Comparison of ENCODE assay signal across 16 mouse cellular contexts in the genomic region with DNA sequence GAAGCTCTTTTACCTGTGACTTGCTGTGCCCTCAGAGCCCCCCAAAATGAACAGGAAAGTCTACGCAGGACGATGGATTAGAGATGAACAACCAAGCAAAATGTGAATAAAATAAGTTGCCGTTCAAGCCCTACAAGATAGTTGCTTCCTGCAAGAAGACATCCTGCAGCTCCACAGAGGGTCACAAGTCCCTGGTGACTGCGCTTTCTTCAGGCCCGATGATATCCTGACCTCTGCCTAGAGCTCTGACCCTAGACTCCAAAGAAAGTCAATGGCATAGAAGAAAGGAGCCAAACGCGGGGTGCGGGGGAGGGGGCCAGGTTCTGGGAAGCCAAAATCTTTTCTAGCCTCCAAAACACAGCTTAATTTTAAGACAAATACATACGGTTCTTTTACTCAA. TPM values are rescaled to one million over a fixed set of nuclear protein-coding genes. Genes with fewer than 3 reads are reported as not detected.
DNase-seq lines count a peak whose midpoint lies in the region; ATAC-seq lines count a peak whose summit lies in the region.
"Had no signal": no experiment of that assay in that cellular context is flagged by ENCODE, and none has a peak within 500 bp of the region (broad histone marks: within the 10 kb centered on the region; RNA-seq: fewer than 3 reads in every experiment).

No protein-coding gene starts in this region.

- WGBS in forebrain, embryonic 12.5 days, result 4% methylated on average over 9 of the region's 9 CpGs
- WGBS in hindbrain, embryonic 15.5 days, result 3% methylated on average over 9 of the region's 9 CpGs
- under 1% methylated on average over 9 of the region's 9 CpGs for WGBS in midbrain, embryonic 12.5 days

- no peak for ATAC-seq in forebrain, embryonic 12.5 days (ENCODE audit: low FRiP score)
- no peak for ATAC-seq in hindbrain, embryonic 15.5 days (ENCODE audit: low FRiP score, low read depth)
- no peak for ATAC-seq in midbrain, embryonic 12.5 days (ENCODE audit: low FRiP score, low read depth)
- no peak for ATAC-seq in erythroid progenitor cell, adult 5-6 weeks (replicated peaks; ENCODE audit: low FRiP score, poor library complexity, severe bottlenecking)
- ATAC-seq: activated CD4-positive, CD25-positive, alpha-beta regulatory T cell, adult 4 months had no signal

- H3K9me3 ChIP-seq in forebrain, embryonic 12.5 days, result no peaks in the 10 kb centered on the region
- H3K9me3 ChIP-seq in hindbrain, embryonic 15.5 days, result no peaks in the 10 kb centered on the region
- H3K9me3 ChIP-seq in midbrain, embryonic 12.5 days, result no peaks in the 10 kb centered on the region

- DNase-seq in B cell, adult 2 months, result peak; percentile 32 to 33
- DNase-seq in thymus, adult 18-20 months, result no peak
- no peak for DNase-seq in adrenal gland, postnatal 14 days
- no peak for DNase-seq in layer of hippocampus, postnatal 25 days (ENCODE audit: extremely low spot score in 1 of 2, low spot score in 1 of 2)
- DNase-seq: cerebellum, adult 8-10 months; gastrocnemius, postnatal 36 days; kidney, adult 18-20 months; liver; right cerebral cortex, postnatal 4 days had no signal

- peak overlapping the region; percentile 57; the same call in 1 of the 2 replicates for H3K27ac ChIP-seq in forebrain, embryonic 12.5 days
- no peak overlapping the region for H3K27ac ChIP-seq in hindbrain, embryonic 15.5 days (replicated peaks)
- peak overlapping the region; percentile 76 for H3K27ac ChIP-seq in midbrain, embryonic 12.5 days (replicated peaks)

- 0 out of 2 replicates have a peak, but pooled peaks cover 6% of the 10 kb centered on the region for H3K36me3 ChIP-seq in forebrain, embryonic 12.5 days (replicated peaks)
- H3K36me3 ChIP-seq in hindbrain, embryonic 15.5 days, result no peaks in the 10 kb centered on the region; the same call in 1 of the 2 replicates
- H3K36me3 ChIP-seq in midbrain, embryonic 12.5 days, result peaks cover 4% of the 10 kb centered on the region

- H3K27me3 ChIP-seq in forebrain, embryonic 12.5 days, result peaks cover 88% of the 10 kb centered on the region
- H3K27me3 ChIP-seq in hindbrain, embryonic 15.5 days, result peaks cover 68% of the 10 kb centered on the region
- H3K27me3 ChIP-seq in midbrain, embryonic 12.5 days, result peaks cover 81% of the 10 kb centered on the region

- peaks cover 47% of the 10 kb centered on the region for H3K4me1 ChIP-seq in forebrain, embryonic 12.5 days
- peaks cover 37% of the 10 kb centered on the region for H3K4me1 ChIP-seq in hindbrain, embryonic 15.5 days (replicated peaks)
- peaks cover 37% of the 10 kb centered on the region for H3K4me1 ChIP-seq in midbrain, embryonic 12.5 days

- peak overlapping the region; percentile 34; the same call in 1 of the 2 replicates for H3K9ac ChIP-seq in forebrain, embryonic 12.5 days
- no peak overlapping the region for H3K9ac ChIP-seq in hindbrain, embryonic 15.5 days
- peak overlapping the region; percentile 52 for H3K9ac ChIP-seq in midbrain, embryonic 12.5 days (replicated peaks)

- peak overlapping the region; percentile 61 for H3K4me2 ChIP-seq in forebrain, embryonic 12.5 days
- peak overlapping the region; percentile 2; the same call in 1 of the 2 replicates for H3K4me2 ChIP-seq in hindbrain, embryonic 15.5 days
- H3K4me2 ChIP-seq in midbrain, embryonic 12.5 days (replicated peaks), result peak overlapping the region; percentile 65

- peak overlapping the region; percentile 38 for H3K4me3 ChIP-seq in forebrain, embryonic 12.5 days (replicated peaks)
- H3K4me3 ChIP-seq in hindbrain, embryonic 15.5 days, result peak overlapping the region; percentile 20
- peak overlapping the region; percentile 60 for H3K4me3 ChIP-seq in midbrain, embryonic 12.5 days

RNA-seq across cellular contexts. Expression of a gene that starts 1.8 kb away (rescaled TPM):
- polyA plus RNA-seq in forebrain, embryonic 12.5 days (2016; fragmentation: Nextera tagmentation; extraction: Ambion mirVana), result 37.2 and 44.5 TPM in 2 replicates
- 15.9 and 64.3 TPM in 2 replicates for polyA plus RNA-seq in hindbrain, embryonic 15.5 days (2015; fragmentation: Nextera tagmentation; extraction: Ambion mirVana)
- 89.4 and 106 TPM in 2 replicates for polyA plus RNA-seq in midbrain, embryonic 12.5 days (2016; fragmentation: Nextera tagmentation; extraction: Ambion mirVana)
- 0.15 and 0.30 TPM in 2 replicates for total RNA-seq in adrenal gland, postnatal 14 days (2021)
- total RNA-seq in layer of hippocampus, postnatal 25 days (2021), result 10 to 100 TPM; 11.1 to 14.9 TPM
- not detected in 2 replicates for total RNA-seq in erythroid progenitor cell, adult 5-6 weeks (2015; ENCODE audit: low replicate concordance)
- total RNA-seq in erythroid progenitor cell, adult 5-6 weeks (2017; ENCODE audit: low replicate concordance), result not detected in 2 replicates
- total RNA-seq: gastrocnemius, postnatal 36 days had no signal
- polyA plus RNA-seq: activated CD4-positive, CD25-positive, alpha-beta regulatory T cell, adult 4 months; large intestine, adult 2 months; lung, embryonic 16.5 days had no signal

RNA-seq across cellular contexts. Expression of a gene that starts 10.1 kb away (rescaled TPM):
- 55.5 and 61.9 TPM in 2 replicates for polyA plus RNA-seq in forebrain, embryonic 12.5 days (2016; fragmentation: Nextera tagmentation; extraction: Ambion mirVana)
- 30.7 and 38.8 TPM in 2 replicates for polyA plus RNA-seq in hindbrain, embryonic 15.5 days (2015; fragmentation: Nextera tagmentation; extraction: Ambion mirVana)
- polyA plus RNA-seq in midbrain, embryonic 12.5 days (2016; fragmentation: Nextera tagmentation; extraction: Ambion mirVana), result 65.1 and 66.6 TPM in 2 replicates
- 15.9 and 21.0 TPM in 2 replicates for total RNA-seq in adrenal gland, postnatal 14 days (2021)
- total RNA-seq in layer of hippocampus, postnatal 25 days (2021), result 10 to 100 TPM; 23.9 to 24.7 TPM
- total RNA-seq in erythroid progenitor cell, adult 5-6 weeks (2015; ENCODE audit: low replicate concordance), result not detected in 2 replicates
- not detected in 2 replicates for total RNA-seq in erythroid progenitor cell, adult 5-6 weeks (2017; ENCODE audit: low replicate concordance)

Comparison
In these comparisons a context has a peak if more than half of its experiments do, and no peak if none do; other contexts are left out.
1. DNase-seq: peak in B cell, adult 2 months (2 of 2); none in thymus, adult 18-20 months (0 of 2), adrenal gland, postnatal 14 days (single experiment) and layer of hippocampus, postnatal 25 days (0 of 2).
2. H3K4me2 ChIP-seq: peak in every context shown above with its lines; median percentile 65 in midbrain, embryonic 12.5 days; 61 in forebrain, embryonic 12.5 days; 2 in hindbrain, embryonic 15.5 days.
3. Peak in every context shown above with its lines, with median percentiles within 50 percentile points of each other: H3K4me3 ChIP-seq.